Mouse (Mus musculus) layer of hippocampus, adult 2 months (tissue): ENCODE measurements around the gene Tmem248. TPM values are rescaled to one million over a fixed set of nuclear protein-coding genes. Genes with fewer than 3 reads are reported as not detected.
A peak's percentile ranks its signal among the peaks of the same experiment; 100 is the strongest.

Source experiments
- DNase-seq, 2 experiments: peaks; one replicate each; pipeline ENCODE4 v3.0.0; 2022; ENCODE audit warnings: low spot score in 2 of 2
- H3K27ac ChIP-seq: fragments of 200-600 bp; 2 replicates; pipeline ENCODE4 v1.8.1; 2022
- H3K4me3 ChIP-seq: fragments of 200-600 bp; 2 replicates; pipeline ENCODE4 v1.8.1; 2022; ENCODE audit warnings: mild to moderate bottlenecking
- CTCF ChIP-seq: fragments of 200-600 bp; conservative IDR thresholded peaks from 2 replicates; pipeline ENCODE4 v1.8.1; 2022; ENCODE audit warnings: antibody characterized with exemption, mild to moderate bottlenecking, moderate library complexity
- long read RNA-seq, 2 experiments: library from polyadenylated mRNA; stranded (forward); transcript quantifications; one replicate each; pipeline ENCODE4 v2.0.0; 2021; ENCODE audit warnings: borderline mapping rate in 2 of 2
- total RNA-seq, 2 experiments: library from RNA; stranded (reverse); gene quantifications; 2 replicates each; pipeline ENCODE4 v1.2.3; 2021

Gene Tmem248
- total RNA-seq = 10 to 100 TPM; 39.7 to 41.4 TPM
- long read RNA-seq, experiment 1, transcript Tmem248-202 (7 exons, 3,570 nt) = major isoform, 21 of 24 reads
- long read RNA-seq, experiment 1, partial matches to known transcripts = 0 of 24 reads
- long read RNA-seq, experiment 1, other reads (novel, unspliced or antisense) = 3 of 24 reads
- long read RNA-seq, experiment 2, transcript Tmem248-202 (7 exons, 3,570 nt) = major isoform, 42 of 49 reads
- long read RNA-seq, experiment 2, partial matches to known transcripts = 1 of 49 reads
- long read RNA-seq, experiment 2, other reads (novel, unspliced or antisense) = 6 of 49 reads

- no peak within 1 kb of the TSS for H3K4me3 ChIP-seq
- no peak within 1 kb of the TSS for H3K27ac ChIP-seq
- TF ChIP-seq CTCF = peak; percentile 48
- DNase-seq = no peak
Measured at GRCm38 (mm10) chr5:130216781-130217180, at the start of gene Tmem248. Gene Tmem248, plus strand, starts transcription at chr5:130217081.

GRCm38 (mm10) chr5:130169109-130169508 lies 47.8 kb upstream of the Tmem248 start:
- no peak for TF ChIP-seq CTCF
- no peak for DNase-seq
- no peak overlapping the region for H3K4me3 ChIP-seq

DNA sequence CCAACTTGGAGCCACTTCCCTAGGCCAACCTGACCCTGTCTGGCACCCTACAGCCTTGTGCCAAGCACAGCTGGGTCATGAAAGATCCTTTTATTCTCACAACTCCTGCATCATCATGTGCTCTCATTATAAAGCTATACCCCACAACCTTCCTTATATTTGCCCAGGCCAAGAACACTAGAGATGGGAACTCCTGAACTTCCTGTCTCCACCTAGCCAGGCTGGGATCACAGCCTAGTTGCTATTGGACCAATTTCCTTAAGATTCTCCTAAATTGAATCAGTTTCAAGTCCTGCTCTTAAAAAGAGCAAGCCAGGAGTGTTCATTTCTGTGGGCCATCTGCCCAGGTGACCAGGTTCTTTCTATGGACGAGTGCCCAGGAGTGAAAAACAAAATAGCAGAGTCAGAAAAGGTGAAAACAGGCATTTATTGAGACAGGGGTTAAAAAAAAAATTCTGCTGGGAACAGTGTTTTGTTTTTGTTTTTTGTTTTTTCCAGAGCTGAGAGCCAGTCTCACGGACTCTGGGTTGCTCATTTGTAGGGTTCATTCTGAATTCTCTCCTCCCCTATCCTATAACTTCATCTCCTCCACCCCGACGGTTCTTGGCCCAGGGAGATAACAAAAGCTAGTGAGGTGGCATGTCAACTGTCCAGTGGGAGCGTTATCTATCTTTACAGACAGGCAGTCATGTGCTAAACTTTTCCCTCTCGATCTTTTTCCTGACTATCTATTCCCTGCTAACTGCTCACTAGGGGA lies 46.0 kb upstream of the Tmem248 start:
- TF ChIP-seq CTCF = no peak
- H3K27ac ChIP-seq = peak overlapping the region; percentile 98
- DNase-seq = no peak
- peak overlapping the region; percentile 83 for H3K4me3 ChIP-seq

More at GRCm38 (mm10) chr5:130169109-130169508, 47.8 kb upstream of the Tmem248 start:
- no peak overlapping the region for H3K27ac ChIP-seq

- TF ChIP-seq CTCF = no peak
- Histone ChIP-seq H3K4me3 (peak within 1 kb of the TSS; percentile 83), H3K27ac (peak within 1 kb of the TSS; percentile 98)
- DNase-seq = peak; percentile 91 to 92
Measured at GRCm38 (mm10) chr5:130171423-130171954, 45.4 kb upstream of the Tmem248 start, which contains the start of gene Rabgef1. Gene Rabgef1, plus strand, starts transcription at chr5:130171798.

GRCm38 (mm10) chr5:130171956-130172601 lies 44.8 kb upstream of the Tmem248 start:
- Histone ChIP-seq H3K4me3 (peak overlapping the region; percentile 83), H3K27ac (peak overlapping the region; percentile 98)
- no peak for TF ChIP-seq CTCF
- no peak for DNase-seq

DNA sequence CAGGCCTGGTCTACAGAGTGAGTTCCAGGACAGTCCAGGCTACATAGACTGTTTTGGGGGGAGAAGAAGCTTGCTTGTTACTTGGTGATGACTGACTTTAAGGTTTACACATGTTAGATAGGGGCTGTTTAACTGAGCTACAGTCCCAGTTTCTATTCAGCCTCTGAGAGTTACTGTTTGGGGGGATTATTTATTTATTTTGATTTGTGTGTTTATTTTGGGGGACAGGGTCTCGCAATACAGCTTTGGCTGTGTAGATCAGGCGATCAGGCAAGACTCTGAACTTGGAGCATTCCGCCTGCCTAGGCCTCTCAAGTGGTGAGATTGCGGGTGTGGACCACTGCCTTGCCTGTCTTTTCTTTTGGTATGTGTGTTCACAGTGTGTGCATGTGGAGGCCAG lies 43.9 kb upstream of the Tmem248 start:
- no peak for DNase-seq
- Histone ChIP-seq H3K27ac (no peak overlapping the region), H3K4me3 (peak overlapping the region; percentile 83)
- TF ChIP-seq CTCF = no peak

- TF ChIP-seq CTCF = no peak
- Histone ChIP-seq H3K4me3 (no peak overlapping the region), H3K27ac (no peak overlapping the region)
- no peak for DNase-seq
Measured at GRCm38 (mm10) chr5:130177871-130178270, 39.0 kb upstream of the Tmem248 start.

DNA sequence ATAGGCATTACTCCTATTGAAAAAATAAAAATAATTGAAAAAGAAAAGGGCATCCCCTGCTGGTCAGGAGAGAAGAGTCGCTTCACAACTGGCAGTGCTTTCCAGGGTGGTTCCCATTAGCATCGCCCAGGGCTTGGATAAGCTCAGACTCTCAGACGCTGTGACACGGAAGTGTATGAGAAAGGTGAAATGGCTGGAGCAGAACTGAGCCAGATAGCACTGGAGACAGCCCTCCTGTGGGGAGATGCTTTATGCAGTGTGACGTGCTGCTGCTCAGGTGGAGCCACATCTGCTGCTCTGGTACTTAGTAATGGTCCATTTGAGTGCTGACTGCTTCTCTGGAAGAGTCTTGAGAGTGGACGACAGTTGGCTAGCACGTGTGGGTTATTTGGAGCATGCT lies 36.5 kb upstream of the Tmem248 start:
- Histone ChIP-seq H3K4me3 (no peak overlapping the region), H3K27ac (no peak overlapping the region)
- TF ChIP-seq CTCF = peak; percentile 25
- no peak for DNase-seq

GRCm38 (mm10) chr5:130181740-130182540 lies 34.9 kb upstream of the Tmem248 start:
- H3K27ac ChIP-seq = no peak overlapping the region
- no peak overlapping the region for H3K4me3 ChIP-seq
- TF ChIP-seq CTCF = no peak
- no peak for DNase-seq

DNA sequence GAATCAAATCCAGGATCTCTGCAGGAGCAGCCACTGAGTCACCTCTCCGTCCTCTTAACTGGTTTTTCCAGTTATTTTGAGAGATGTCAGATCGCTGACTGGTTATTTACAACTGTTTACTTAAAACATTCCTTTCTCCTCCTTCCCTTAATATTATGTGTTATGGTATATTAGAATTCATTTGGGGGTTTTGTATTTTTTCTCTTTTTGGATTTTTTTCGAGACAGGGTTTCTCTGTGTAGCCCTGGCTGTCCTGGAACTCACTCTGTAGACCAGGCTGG lies 34.4 kb upstream of the Tmem248 start:
- no peak for TF ChIP-seq CTCF
- no peak for DNase-seq
- no peak overlapping the region for H3K4me3 ChIP-seq
- H3K27ac ChIP-seq = no peak overlapping the region

- no peak for DNase-seq
- Histone ChIP-seq H3K4me3 (no peak overlapping the region), H3K27ac (no peak overlapping the region)
- TF ChIP-seq CTCF = no peak
Measured at GRCm38 (mm10) chr5:130184193-130184856, 32.6 kb upstream of the Tmem248 start.

GRCm38 (mm10) chr5:130185312-130185711 lies 31.6 kb upstream of the Tmem248 start:
- TF ChIP-seq CTCF = no peak
- no peak for DNase-seq

More at GRCm38 (mm10) chr5:130185312-130185711, 31.6 kb upstream of the Tmem248 start:
- Histone ChIP-seq H3K27ac (no peak overlapping the region), H3K4me3 (no peak overlapping the region)
